ENCODE assay signal across 37 mouse cellular contexts in genomic region chr14:12377883-12378282, GRCm38 (mm10). TPM values are rescaled to one million over a fixed set of nuclear protein-coding genes. Genes with fewer than 3 reads are reported as not detected.
A peak's percentile ranks its signal among the peaks of the same experiment; 100 is the strongest.
DNase-seq lines count a peak whose midpoint lies in the region; ATAC-seq and TF ChIP-seq lines count a peak whose summit lies in the region.
"Had no signal": no experiment of that assay in that cellular context is flagged by ENCODE, and none has a peak within 500 bp of the region (broad histone marks: within the 10 kb centered on the region; RNA-seq: fewer than 3 reads in every experiment).

No protein-coding gene starts in this region.

- peaks cover 9% of the 10 kb centered on the region for H3K4me1 ChIP-seq in forebrain, embryonic 14.5 days (ENCODE audit: control insufficient read depth, insufficient read depth, low read length)
- H3K4me1 ChIP-seq in forebrain, embryonic 11.5 days (replicated peaks; ENCODE audit: control insufficient read depth, insufficient read depth, low read length) = no peaks in the 10 kb centered on the region; the same call in 1 of the 2 replicates
- peaks cover 0 to 2% of the 10 kb centered on the region in 2 experiments; a peak in 1 of 4 replicates for H3K4me1 ChIP-seq in heart, embryonic 14.5 days (ENCODE audit: control insufficient read depth in 2 of 2, insufficient read depth in 2 of 2, low read length in 2 of 2)
- H3K4me1 ChIP-seq in forebrain, postnatal 0 days (ENCODE audit: insufficient read depth) = peaks cover 4% of the 10 kb centered on the region; the same call in 1 of the 2 replicates
- H3K4me1 ChIP-seq: embryonic facial prominence, embryonic 12.5 days; hindbrain, embryonic 12.5 days; intestine, embryonic 15.5 days; liver, embryonic 15.5 days had no signal

- no peaks in the 10 kb centered on the region for H3K9me3 ChIP-seq in forebrain, embryonic 14.5 days (replicated peaks; ENCODE audit: control insufficient read depth, low read length)
- no peaks in the 10 kb centered on the region for H3K9me3 ChIP-seq in forebrain, embryonic 11.5 days (ENCODE audit: control insufficient read depth, low read length)
- H3K9me3 ChIP-seq in heart, embryonic 14.5 days (ENCODE audit: control insufficient read depth, low read length) = no peaks in the 10 kb centered on the region
- no peaks in the 10 kb centered on the region for H3K9me3 ChIP-seq in forebrain, postnatal 0 days (ENCODE audit: low read length)
- H3K9me3 ChIP-seq: embryonic facial prominence, embryonic 12.5 days; heart, embryonic 13.5 days; hindbrain, embryonic 12.5 days; intestine, embryonic 15.5 days; limb, embryonic 12.5 days; liver, embryonic 15.5 days had no signal

- H3K4me2 ChIP-seq in forebrain, embryonic 14.5 days (ENCODE audit: low read length) = no peak overlapping the region
- H3K4me2 ChIP-seq in forebrain, embryonic 11.5 days (ENCODE audit: low read depth, low read length, severe bottlenecking) = no peak overlapping the region
- 0 out of 2 replicates have a peak overlapping the region, but pooled peaks have one; percentile 2 for H3K4me2 ChIP-seq in heart, embryonic 14.5 days (ENCODE audit: low read length)
- no peak overlapping the region for H3K4me2 ChIP-seq in forebrain, postnatal 0 days (ENCODE audit: low read depth)
- H3K4me2 ChIP-seq: embryonic facial prominence, embryonic 12.5 days; heart, embryonic 13.5 days; hindbrain, embryonic 12.5 days; intestine, embryonic 15.5 days; limb, embryonic 12.5 days; liver, embryonic 15.5 days; lung, embryonic 14.5 days; midbrain, embryonic 11.5 days had no signal

- no peak for DNase-seq in forebrain, embryonic 14.5 days (ENCODE audit: low spot score)
- DNase-seq in forebrain, embryonic 11.5 days (ENCODE audit: low spot score) = no peak
- DNase-seq in heart, postnatal 14 days = no peak
- DNase-seq in ES-CJ7 (ENCODE audit: low read depth, low spot score) = peak; percentile 4
- peak; percentile 57 for DNase-seq in forebrain, postnatal 0 days
- no peak for DNase-seq in ovary, postnatal 36 days (ENCODE audit: low spot score)
- DNase-seq: adrenal gland, adult 2 months; cerebellum, adult 8-10 months; cerebellum, postnatal 36 days; embryo, embryonic 11 days; gastrocnemius, postnatal 14 days; heart, adult 11 months; kidney, adult 2 months; kidney, postnatal 4 days; layer of hippocampus, adult 9-11 months; lung, embryonic 14.5 days; lung, postnatal 36 days; thymus, adult 2 months; thymus, postnatal 36 days had no signal

- H3K27me3 ChIP-seq in forebrain, embryonic 14.5 days (replicated peaks; ENCODE audit: control insufficient read depth, insufficient read depth, low read length) = 0 out of 2 replicates have a peak, but pooled peaks cover 5% of the 10 kb centered on the region
- H3K27me3 ChIP-seq in forebrain, embryonic 11.5 days (ENCODE audit: control insufficient read depth, insufficient read depth, low read length) = peaks cover 17% of the 10 kb centered on the region; the same call in 1 of the 2 replicates
- no peaks in the 10 kb centered on the region for H3K27me3 ChIP-seq in heart, embryonic 14.5 days (ENCODE audit: control insufficient read depth, insufficient read depth, low read length)
- H3K27me3 ChIP-seq in forebrain, postnatal 0 days (ENCODE audit: insufficient read depth, low read length) = no peaks in the 10 kb centered on the region
- H3K27me3 ChIP-seq: intestine, embryonic 15.5 days; liver, embryonic 15.5 days had no signal

- H3K27ac ChIP-seq in forebrain, embryonic 14.5 days (ENCODE audit: low read depth, low read length) = no peak overlapping the region
- H3K27ac ChIP-seq in forebrain, embryonic 11.5 days (ENCODE audit: low read depth, low read length) = no peak overlapping the region
- H3K27ac ChIP-seq in heart, embryonic 14.5 days (replicated peaks in 1 of 2; ENCODE audit: control insufficient read depth in 1 of 2, insufficient read depth in 1 of 2, low read depth in 2 of 2, low read length in 2 of 2) = no peak overlapping the region
- H3K27ac ChIP-seq in forebrain, postnatal 0 days (ENCODE audit: low read depth, low read length) = no peak overlapping the region
- H3K27ac ChIP-seq: embryonic facial prominence, embryonic 12.5 days; heart, embryonic 13.5 days; hindbrain, embryonic 12.5 days; hindbrain, postnatal 0 days; intestine, embryonic 15.5 days; limb, embryonic 12.5 days; liver, embryonic 15.5 days had no signal

- no peaks in the 10 kb centered on the region for H3K36me3 ChIP-seq in forebrain, embryonic 14.5 days (ENCODE audit: control insufficient read depth, insufficient read depth, low read length)
- H3K36me3 ChIP-seq in forebrain, embryonic 11.5 days (ENCODE audit: control insufficient read depth, insufficient read depth, low read length) = no peaks in the 10 kb centered on the region
- H3K36me3 ChIP-seq in heart, embryonic 14.5 days (ENCODE audit: control insufficient read depth, insufficient read depth, low read length) = no peaks in the 10 kb centered on the region
- H3K36me3 ChIP-seq in forebrain, postnatal 0 days (ENCODE audit: insufficient read depth) = no peaks in the 10 kb centered on the region
- H3K36me3 ChIP-seq: embryonic facial prominence, embryonic 12.5 days; heart, embryonic 13.5 days; hindbrain, embryonic 12.5 days; intestine, embryonic 15.5 days; limb, embryonic 12.5 days; liver, embryonic 15.5 days had no signal

- TF ChIP-seq CTCF in forebrain, postnatal 0 days (IDR thresholded peaks at IDR 0.05; ENCODE audit: low read depth) = no peak

- 33% methylated on average over 9 of the region's 9 CpGs for WGBS in forebrain, embryonic 14.5 days
- WGBS in forebrain, embryonic 11.5 days = 24% methylated on average over 9 of the region's 9 CpGs
- WGBS in heart, embryonic 14.5 days = 12% methylated on average over 9 of the region's 9 CpGs
- WGBS in forebrain, postnatal 0 days = 32% methylated on average over 9 of the region's 9 CpGs

- H3K9ac ChIP-seq in forebrain, embryonic 14.5 days (ENCODE audit: low read length) = no peak overlapping the region
- no peak overlapping the region for H3K9ac ChIP-seq in forebrain, embryonic 11.5 days (ENCODE audit: low read length)
- no peak overlapping the region for H3K9ac ChIP-seq in heart, embryonic 14.5 days (ENCODE audit: low read length)
- H3K9ac ChIP-seq in forebrain, postnatal 0 days = no peak overlapping the region
- H3K9ac ChIP-seq: embryonic facial prominence, embryonic 12.5 days; heart, embryonic 13.5 days; hindbrain, embryonic 12.5 days; intestine, embryonic 15.5 days; limb, embryonic 12.5 days; liver, embryonic 15.5 days; lung, embryonic 14.5 days had no signal

- intact Hi-C loops in heart, postnatal 14 days (cut with DNase I) = no loop called here

- peak; percentile 10; the same call in 1 of the 2 replicates for ATAC-seq in forebrain, embryonic 14.5 days
- ATAC-seq in forebrain, embryonic 11.5 days (replicated peaks; ENCODE audit: low FRiP score) = no peak
- ATAC-seq in heart, embryonic 14.5 days (ENCODE audit: insufficient number of reproducible peaks, insufficient read depth, low FRiP score, low read depth) = no peak
- peak; percentile 62 for ATAC-seq in forebrain, postnatal 0 days
- ATAC-seq: activated CD4-positive, CD25-positive, alpha-beta regulatory T cell, adult 4 months; hindbrain, postnatal 0 days; intestine, embryonic 15.5 days; midbrain, embryonic 16.5 days had no signal

- no peak overlapping the region for H3K4me3 ChIP-seq in forebrain, embryonic 14.5 days (ENCODE audit: low read depth, low read length)
- no peak overlapping the region for H3K4me3 ChIP-seq in forebrain, embryonic 11.5 days (ENCODE audit: low read depth, low read length)
- no peak overlapping the region for H3K4me3 ChIP-seq in heart, embryonic 14.5 days (ENCODE audit: control insufficient read depth in 1 of 2, insufficient read depth in 1 of 2, low read depth in 1 of 2, low read length in 2 of 2)
- no peak overlapping the region for H3K4me3 ChIP-seq in forebrain, postnatal 0 days (ENCODE audit: low read depth, low read length)
- H3K4me3 ChIP-seq: embryonic facial prominence, embryonic 12.5 days; heart, embryonic 13.5 days; hindbrain, embryonic 12.5 days; intestine, embryonic 15.5 days; limb, embryonic 12.5 days; liver, embryonic 15.5 days had no signal

RNA-seq across cellular contexts. Expression of gene Fezf2, which starts 29.9 kb away (rescaled TPM):
- polyA plus RNA-seq in forebrain, embryonic 14.5 days (2014; fragmentation: Nextera tagmentation; extraction: Ambion mirVana) = 69.6 and 81.3 TPM in 2 replicates
- polyA plus RNA-seq in forebrain, embryonic 11.5 days (2014; fragmentation: Nextera tagmentation; extraction: Ambion mirVana) = 47.5 and 51.5 TPM in 2 replicates
- not detected in 2 replicates for polyA plus RNA-seq in heart, embryonic 14.5 days (2014; fragmentation: Nextera tagmentation; extraction: Ambion mirVana)
- total RNA-seq in heart, postnatal 14 days (2021) = under 1 TPM in 1 of 2 experiments, not detected in 1; 0.12 TPM
- 26.8 and 27.5 TPM in 2 replicates for total RNA-seq in forebrain, postnatal 0 days (2014; rRNA removed)
- polyA plus RNA-seq in forebrain, postnatal 0 days (2015; fragmentation: Nextera tagmentation; extraction: Ambion mirVana) = 40.7 and 42.2 TPM in 2 replicates
- total RNA-seq: adrenal gland, adult 2 months; adrenal gland, postnatal 4 days; gastrocnemius, postnatal 14 days; heart, postnatal 25 days; liver, adult 2 months; megakaryocyte, adult 5-6 weeks; neutrophil, adult 5-6 weeks had no signal
- polyA plus RNA-seq: adrenal gland, adult 2 months; hindbrain, postnatal 0 days; intestine, embryonic 15.5 days; kidney, adult 2 months; kidney, embryonic 16.5 days; liver, adult 2 months; lung, embryonic 14.5 days; neural tube, embryonic 11.5 days had no signal

Comparison
In these comparisons a context has a peak if more than half of its experiments do, and no peak if none do; other contexts are left out.
1. ATAC-seq: peak in forebrain, embryonic 14.5 days (single experiment) and forebrain, postnatal 0 days (single experiment); none in forebrain, embryonic 11.5 days (single experiment) and heart, embryonic 14.5 days (single experiment).
2. DNase-seq: peak in ES-CJ7 (single experiment) and forebrain, postnatal 0 days (single experiment); none in forebrain, embryonic 14.5 days (single experiment), forebrain, embryonic 11.5 days (single experiment), heart, postnatal 14 days (0 of 2) and ovary, postnatal 36 days (single experiment).
3. RNA of gene Fezf2, which starts 29.9 kb away (polyA plus RNA-seq): 69.6 to 81.3 TPM in forebrain, embryonic 14.5 days, 47.5 to 51.5 TPM in forebrain, embryonic 11.5 days and 40.7 to 42.2 TPM in forebrain, postnatal 0 days; not detected in heart, embryonic 14.5 days; every median in the first group is over 10 times any median in the second.